Mouse (Mus musculus) cortical plate, adult 2 months (tissue): ENCODE data around the gene Rnf208.

Experiments used
- CTCF ChIP-seq: fragments of 200-500 bp; IDR thresholded peaks from 2 replicates; pipeline ENCODE4 v1.5.1; 2011; ENCODE audit warnings: mild to moderate bottlenecking, control low read depth, low read length; ENCODE audit not compliant: insufficient read depth; ENCODE audit errors: extremely low read depth
- POLR2A ChIP-seq: fragments of 200-500 bp; IDR thresholded peaks from 2 replicates; pipeline ENCODE4 v1.6.1; 2011; ENCODE audit warnings: mild to moderate bottlenecking, low read length, control low read depth; ENCODE audit not compliant: insufficient read depth; ENCODE audit errors: extremely low read depth

DNA sequence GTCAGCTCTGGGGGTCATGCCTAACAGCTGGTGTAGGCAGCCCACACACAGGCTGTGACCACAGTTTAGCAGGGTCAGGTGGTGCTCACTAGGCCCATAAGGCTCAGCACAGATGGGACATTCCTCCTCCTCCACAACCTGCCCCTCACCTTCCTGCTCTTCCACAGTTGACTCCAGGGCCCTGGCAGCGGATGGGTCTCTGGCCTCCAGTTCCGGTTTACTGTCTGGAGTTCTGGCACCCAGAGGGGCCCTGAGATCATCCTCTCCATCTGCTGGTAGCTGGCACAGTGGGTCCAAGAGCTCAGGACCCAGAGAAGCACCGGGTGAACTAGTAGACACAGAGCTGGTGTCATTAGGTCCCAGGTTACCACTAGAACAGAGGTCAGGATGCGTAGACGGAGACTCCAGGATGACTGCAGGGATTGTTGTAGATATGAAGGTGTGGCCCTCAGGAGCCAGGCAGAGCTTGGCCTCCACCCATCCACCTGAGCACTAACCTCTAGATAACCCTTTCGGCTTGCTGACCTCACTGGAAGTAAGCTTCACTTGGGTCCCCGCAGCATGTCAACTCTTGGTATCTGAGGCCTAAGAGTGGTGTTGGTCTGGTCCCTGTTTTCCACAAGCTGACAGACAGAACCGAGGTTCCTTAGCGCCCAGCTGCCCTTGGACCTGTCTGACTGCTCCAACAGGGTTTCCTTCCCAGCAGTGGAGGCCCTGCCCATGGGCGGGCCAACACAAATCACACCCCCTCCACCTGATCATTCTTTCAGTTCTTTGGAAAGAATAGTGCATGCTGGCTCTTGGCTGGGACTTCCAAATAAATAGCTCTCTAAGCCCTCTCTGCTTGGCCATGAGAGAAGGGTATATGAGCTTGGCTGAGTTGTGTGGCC lies 4.4 kb downstream of the Rnf208 start, which contains the start of gene AL732309.1:
- TF ChIP-seq POLR2A (no peak), CTCF (no peak)
